Mouse (Mus musculus): ENCODE results near the gene Lin7a.

Gene Lin7a

GRCm38 (mm10) chr10:107449496-107450330 is 178.2 kb downstream of the Lin7a start:
- DNase-seq (ENCODE audit: extremely low spot score, low spot score): no peak

DNA sequence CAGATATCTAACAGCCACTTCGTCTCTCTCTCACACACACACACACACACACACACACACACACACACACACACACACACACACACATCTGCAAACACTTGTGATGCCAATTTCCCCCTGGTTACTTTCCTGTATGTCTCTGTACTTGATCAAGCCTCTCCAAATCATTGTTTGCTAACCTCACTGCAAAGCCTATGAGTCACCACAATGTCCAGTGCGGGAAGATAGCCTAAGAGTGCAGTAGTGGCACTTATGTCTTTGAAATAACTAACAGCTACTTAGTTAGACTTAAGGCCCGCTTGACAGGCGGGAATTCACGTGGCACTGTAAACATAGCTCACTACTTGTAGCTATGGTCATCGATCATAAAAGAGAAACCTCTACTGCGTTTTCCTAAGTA is 196.3 kb downstream of the Lin7a start:
- DNase-seq (ENCODE audit: extremely low spot score, low spot score): no peak

Data from neural tube, embryonic 10.5 days (tissue).